Mouse (Mus musculus): Measurements from ENCODE around the gene Jagn1.

Jagn1 gene

GRCm38 (mm10) chr6:113442442-113443090, at the start of gene Jagn1:
Gene Jagn1, plus strand, starts transcription at chr6:113442569.
- peak; percentile 94 for DNase-seq

GRCm38 (mm10) chr6:113393951-113394350, 48.4 kb upstream of the Jagn1 start:
- DNase-seq, result no peak

- DNase-seq, result no peak
Measured at GRCm38 (mm10) chr6:113394811-113395210, 47.6 kb upstream of the Jagn1 start.

GRCm38 (mm10) chr6:113395501-113395900, 46.9 kb upstream of the Jagn1 start:
- DNase-seq, result no peak

GRCm38 (mm10) chr6:113396270-113397030, 45.9 kb upstream of the Jagn1 start:
- DNase-seq, result no peak

GRCm38 (mm10) chr6:113402094-113402493, 40.3 kb upstream of the Jagn1 start:
- DNase-seq, result no peak

- DNase-seq, result no peak
Measured at GRCm38 (mm10) chr6:113404649-113405448, 37.5 kb upstream of the Jagn1 start.

- DNase-seq, result no peak
Measured at GRCm38 (mm10) chr6:113405483-113405882, 36.9 kb upstream of the Jagn1 start.

- DNase-seq, result peak; percentile 14
Measured at GRCm38 (mm10) chr6:113406683-113407082, 35.7 kb upstream of the Jagn1 start.

- no peak for DNase-seq
Measured at GRCm38 (mm10) chr6:113410001-113410400, 32.4 kb upstream of the Jagn1 start.

- no peak for DNase-seq
Measured at GRCm38 (mm10) chr6:113416416-113416815, 26.0 kb upstream of the Jagn1 start.

- DNase-seq, result peak; percentile 17
Measured at GRCm38 (mm10) chr6:113418441-113419198, 23.7 kb upstream of the Jagn1 start.

- peak; percentile 99 for DNase-seq
Measured at GRCm38 (mm10) chr6:113419199-113419587, 23.2 kb upstream of the Jagn1 start, which contains the start of gene Rpusd3. Gene Rpusd3, minus strand, starts transcription at chr6:113419340.

GRCm38 (mm10) chr6:113423000-113423399, 19.4 kb upstream of the Jagn1 start:
- DNase-seq, result no peak

- no peak for DNase-seq
Measured at GRCm38 (mm10) chr6:113424187-113424586, 18.2 kb upstream of the Jagn1 start.

GRCm38 (mm10) chr6:113426696-113427095, 15.7 kb upstream of the Jagn1 start:
- DNase-seq, result no peak

GRCm38 (mm10) chr6:113427397-113427796, 15.0 kb upstream of the Jagn1 start:
- peak; percentile 49 for DNase-seq

- DNase-seq, result no peak
Measured at GRCm38 (mm10) chr6:113428006-113428405, 14.4 kb upstream of the Jagn1 start.

- no peak for DNase-seq
Measured at GRCm38 (mm10) chr6:113429965-113430364, 12.4 kb upstream of the Jagn1 start.

GRCm38 (mm10) chr6:113430846-113431245, 11.5 kb upstream of the Jagn1 start:
- no peak for DNase-seq

GRCm38 (mm10) chr6:113431801-113432200, 10.6 kb upstream of the Jagn1 start:
- no peak for DNase-seq

- no peak for DNase-seq
Measured at GRCm38 (mm10) chr6:113433661-113434060, 8.7 kb upstream of the Jagn1 start.

GRCm38 (mm10) chr6:113434691-113435090, 7.7 kb upstream of the Jagn1 start:
- no peak for DNase-seq

Data from embryo, embryonic 11 days (tissue).